Mouse (Mus musculus): ENCODE measurements around the gene Slc2a4. TPM values are rescaled to one million over a fixed set of nuclear protein-coding genes. Genes with fewer than 3 reads are reported as not detected.
A peak's percentile ranks its signal among the peaks of the same experiment; 100 is the strongest.

Gene Slc2a4
- 14.2 and 15.7 TPM in 2 replicates for polyA plus RNA-seq (2016; fragmentation: Nextera tagmentation; extraction: Ambion mirVana)

DNA sequence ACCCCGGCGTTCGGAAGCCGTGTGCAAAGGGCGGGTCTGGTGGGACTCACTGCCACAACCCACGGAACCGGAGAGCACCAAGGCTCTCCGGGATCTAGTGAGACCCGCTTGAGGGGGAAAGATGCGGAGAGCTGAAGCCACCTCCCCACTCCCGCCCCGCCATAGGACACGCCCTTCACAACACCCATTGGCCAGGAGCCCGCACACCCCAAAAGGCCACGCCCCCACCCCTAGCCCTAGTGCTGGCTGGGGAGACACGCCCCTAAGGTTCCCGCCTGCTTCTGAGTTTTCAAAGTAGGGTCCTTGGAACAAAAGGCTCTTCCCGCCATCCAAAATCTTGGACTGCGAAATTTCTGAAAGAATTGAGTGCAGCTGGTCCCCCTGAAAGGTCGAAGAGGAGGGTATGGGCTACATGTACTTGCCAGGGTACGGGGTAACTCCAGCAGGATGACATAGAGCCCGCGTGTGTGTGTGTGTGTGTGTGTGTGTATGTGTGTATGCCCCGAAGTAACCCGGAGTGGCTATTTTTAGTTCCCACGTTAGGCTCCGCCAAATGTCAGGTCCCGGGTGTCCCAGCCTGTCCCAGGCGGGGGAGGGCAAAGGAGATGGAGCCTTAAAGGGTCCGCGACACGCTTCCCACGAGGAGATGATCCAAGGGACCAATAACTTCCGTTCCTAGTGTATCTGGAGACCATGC lies at the start of gene Slc2a4:
Gene Slc2a4, minus strand, starts transcription at position 123 of the 697 bp plus-strand sequence.
- peak; percentile 98 for DNase-seq (ENCODE audit: extremely low spot score, low spot score)
- Histone ChIP-seq H3K27ac (peak within 1 kb of the TSS; percentile 96), H3K4me1 (peaks cover 40% of the 10 kb centered on the region), H3K27me3 (ENCODE audit: poor library complexity, severe bottlenecking) (0 out of 2 replicates have a peak, but pooled peaks cover 8% of the 10 kb centered on the region), H3K4me3 (peak within 1 kb of the TSS; percentile 60), H3K36me3 (replicated peaks) (peaks cover 32% of the 10 kb centered on the region), H3K9me3 (no peaks in the 10 kb centered on the region)
- WGBS = under 1% methylated on average over 34 of the region's 34 CpGs

DNA sequence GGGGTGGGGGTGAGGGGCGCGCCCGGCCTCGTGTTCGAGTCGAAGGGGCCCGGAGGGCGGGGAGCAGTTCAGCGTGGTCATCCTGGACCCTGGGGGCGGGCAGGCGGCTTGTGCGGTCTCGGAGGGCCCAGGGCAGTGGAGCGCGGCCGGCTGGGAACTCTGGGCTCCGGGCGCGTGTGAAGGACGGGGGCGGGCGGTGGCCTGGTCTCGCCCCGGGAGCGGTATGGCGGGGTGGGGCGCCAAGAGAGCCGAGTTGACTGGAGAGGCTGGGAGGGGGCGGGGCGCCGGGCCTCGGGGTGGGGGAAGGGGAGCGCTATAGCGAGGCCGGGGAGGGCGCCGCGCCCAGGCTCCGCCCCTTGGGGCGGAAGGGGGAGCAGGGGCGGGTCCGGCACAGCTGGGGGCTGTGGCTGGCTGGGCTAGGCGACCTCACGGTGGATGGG lies 49.1 kb upstream of the Slc2a4 start:
- peaks cover 55% of the 10 kb centered on the region for H3K4me1 ChIP-seq
- peak; percentile 90 for DNase-seq (ENCODE audit: extremely low spot score, low spot score)
- no peaks in the 10 kb centered on the region for H3K27me3 ChIP-seq (ENCODE audit: poor library complexity, severe bottlenecking)
- H3K36me3 ChIP-seq (replicated peaks) = peaks cover 52% of the 10 kb centered on the region
- H3K4me3 ChIP-seq = peak overlapping the region; percentile 76
- peak overlapping the region; percentile 99 for H3K27ac ChIP-seq
- under 1% methylated on average over 42 of the region's 44 CpGs for WGBS
- H3K9me3 ChIP-seq = no peaks in the 10 kb centered on the region

DNA sequence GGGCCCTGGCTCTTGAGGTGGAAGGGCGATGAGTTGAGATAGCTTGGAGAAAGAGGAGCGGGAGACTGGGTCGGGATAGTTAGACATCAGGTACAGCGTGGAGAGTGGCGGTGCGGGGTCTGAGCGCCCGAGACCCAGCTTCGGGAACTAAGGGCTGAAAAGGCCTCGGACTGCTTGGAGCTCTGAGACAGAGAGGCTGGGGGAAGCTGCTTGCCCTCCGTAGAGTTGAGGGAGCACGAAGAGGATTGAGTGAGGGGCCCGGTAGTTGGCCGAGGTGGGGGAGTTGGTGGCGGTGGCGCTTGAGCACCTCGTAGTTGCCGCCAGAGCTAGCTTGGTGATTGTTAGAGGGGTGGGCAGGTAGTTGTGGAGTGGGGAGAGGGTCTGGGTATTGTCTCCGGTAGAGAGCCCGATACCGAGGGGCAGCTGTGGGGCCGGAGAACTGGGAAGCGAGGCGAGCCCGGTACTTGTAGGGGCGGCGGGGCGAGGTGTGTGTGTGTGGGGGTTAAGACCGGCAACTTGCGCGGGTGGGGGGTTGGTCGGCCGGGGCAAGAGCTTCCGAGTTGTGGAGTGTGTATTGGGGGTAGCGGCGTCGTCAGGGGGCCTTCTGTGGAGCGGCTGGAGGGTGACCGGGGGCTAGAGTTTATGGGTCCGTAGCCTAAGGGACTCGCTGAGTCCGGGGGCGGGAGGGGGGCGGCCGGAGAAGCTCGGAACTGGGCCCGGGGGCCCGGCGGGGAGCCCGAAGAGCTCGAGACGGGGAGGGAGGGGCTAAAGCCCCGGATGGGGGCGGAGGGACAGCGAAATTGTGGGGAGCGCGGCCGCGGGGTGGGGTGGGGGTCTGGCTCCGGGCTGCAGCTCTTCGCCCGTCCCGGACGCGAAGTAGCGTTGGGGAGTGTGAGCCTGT lies 48.4 kb upstream of the Slc2a4 start:
- 2% methylated on average over 66 of the region's 66 CpGs for WGBS
- H3K9me3 ChIP-seq = no peaks in the 10 kb centered on the region
- H3K27me3 ChIP-seq (ENCODE audit: poor library complexity, severe bottlenecking) = no peaks in the 10 kb centered on the region
- peak; percentile 62 for DNase-seq (ENCODE audit: extremely low spot score, low spot score)
- H3K4me3 ChIP-seq = peak overlapping the region; percentile 76
- H3K4me1 ChIP-seq = peaks cover 49% of the 10 kb centered on the region
- H3K36me3 ChIP-seq (replicated peaks) = peaks cover 48% of the 10 kb centered on the region
- peak overlapping the region; percentile 99 for H3K27ac ChIP-seq

DNA sequence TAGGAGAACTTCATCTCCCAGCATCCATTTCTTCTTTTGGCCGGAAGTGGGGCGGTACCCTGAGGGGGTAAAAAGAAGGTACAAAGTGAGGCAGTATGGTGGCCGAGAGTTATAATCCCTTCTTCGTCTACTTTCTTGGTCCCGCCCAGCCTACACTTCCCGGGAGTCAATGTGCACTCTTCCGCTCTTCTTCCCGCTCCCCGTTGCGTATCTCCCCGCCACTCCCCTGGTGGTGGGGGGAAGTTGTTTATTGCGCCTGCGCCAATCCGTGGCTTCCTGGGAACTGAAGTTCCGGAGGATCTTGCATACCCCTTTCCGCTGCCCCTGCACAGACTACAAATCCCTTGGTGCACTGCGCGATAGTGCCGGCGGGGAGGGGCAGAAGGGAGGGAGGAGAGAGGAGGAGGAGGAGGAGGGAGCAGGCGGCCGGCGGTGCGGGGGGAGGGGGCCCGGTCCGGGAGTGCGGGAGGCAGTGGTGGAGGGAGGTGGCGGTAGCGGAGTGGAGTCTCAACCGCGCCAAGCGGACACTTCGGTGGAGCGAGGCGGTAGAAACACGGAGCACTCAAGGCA lies 47.5 kb upstream of the Slc2a4 start, which contains the start of gene Phf23:
Gene Phf23, plus strand, starts transcription at position 387 of the 570 bp plus-strand sequence.
- Histone ChIP-seq H3K27ac (peak within 1 kb of the TSS; percentile 99), H3K4me1 (peaks cover 47% of the 10 kb centered on the region), H3K9me3 (no peaks in the 10 kb centered on the region), H3K27me3 (ENCODE audit: poor library complexity, severe bottlenecking) (no peaks in the 10 kb centered on the region), H3K4me3 (peak within 1 kb of the TSS; percentile 76), H3K36me3 (replicated peaks) (peaks cover 48% of the 10 kb centered on the region)
- DNase-seq (ENCODE audit: extremely low spot score, low spot score) = peak; percentile 99
- WGBS = under 1% methylated on average over 36 of the region's 36 CpGs

- WGBS = 88% methylated on average over 11 of the region's 11 CpGs
- Histone ChIP-seq H3K4me3 (peak overlapping the region; percentile 76), H3K4me1 (peaks cover 47% of the 10 kb centered on the region), H3K9me3 (no peaks in the 10 kb centered on the region), H3K27me3 (ENCODE audit: poor library complexity, severe bottlenecking) (no peaks in the 10 kb centered on the region), H3K27ac (no peak overlapping the region), H3K36me3 (replicated peaks) (peaks cover 48% of the 10 kb centered on the region)
- DNase-seq (ENCODE audit: extremely low spot score, low spot score) = no peak
Observed at GRCm38 (mm10) chr11:69994401-69995090, 46.6 kb upstream of the Slc2a4 start.

GRCm38 (mm10) chr11:69992932-69993331 lies 44.9 kb upstream of the Slc2a4 start:
- WGBS = 89% methylated on average over 3 of the region's 3 CpGs
- Histone ChIP-seq H3K4me1 (peaks cover 36% of the 10 kb centered on the region), H3K4me3 (peak overlapping the region; percentile 85; the same call in 1 of the 2 replicates), H3K27ac (no peak overlapping the region), H3K27me3 (ENCODE audit: poor library complexity, severe bottlenecking) (no peaks in the 10 kb centered on the region), H3K36me3 (replicated peaks) (peaks cover 48% of the 10 kb centered on the region), H3K9me3 (no peaks in the 10 kb centered on the region)
- no peak for DNase-seq (ENCODE audit: extremely low spot score, low spot score)

DNA sequence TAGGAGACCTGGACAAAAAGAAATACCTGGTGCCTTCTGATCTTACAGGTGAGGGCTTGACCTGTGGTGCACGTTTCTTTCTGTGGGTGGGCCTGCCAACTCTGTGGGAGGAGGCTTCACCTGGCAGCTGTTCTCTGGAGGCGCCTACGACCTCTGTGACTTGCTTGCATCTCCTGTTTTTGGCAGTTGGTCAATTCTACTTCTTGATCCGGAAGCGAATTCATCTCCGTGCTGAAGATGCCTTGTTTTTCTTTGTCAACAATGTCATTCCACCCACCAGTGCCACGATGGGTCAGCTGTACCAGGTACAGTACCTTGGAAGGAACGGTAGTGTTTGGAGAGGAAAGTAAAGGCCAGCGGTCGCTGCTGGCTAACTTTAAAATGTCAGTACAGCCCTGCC lies 44.4 kb upstream of the Slc2a4 start:
- Histone ChIP-seq H3K4me1 (peaks cover 30% of the 10 kb centered on the region), H3K9me3 (no peaks in the 10 kb centered on the region), H3K4me3 (peak overlapping the region; percentile 85), H3K36me3 (replicated peaks) (peaks cover 49% of the 10 kb centered on the region), H3K27me3 (ENCODE audit: poor library complexity, severe bottlenecking) (no peaks in the 10 kb centered on the region), H3K27ac (no peak overlapping the region)
- WGBS = 84% methylated on average over 10 of the region's 10 CpGs
- no peak for DNase-seq (ENCODE audit: extremely low spot score, low spot score)

GRCm38 (mm10) chr11:69991711-69992110 lies 43.7 kb upstream of the Slc2a4 start:
- peak overlapping the region; percentile 93 for H3K27ac ChIP-seq
- no peak for DNase-seq (ENCODE audit: extremely low spot score, low spot score)
- H3K36me3 ChIP-seq (replicated peaks) = peaks cover 56% of the 10 kb centered on the region
- H3K9me3 ChIP-seq = no peaks in the 10 kb centered on the region
- WGBS = under 1% methylated on average over 15 of the region's 15 CpGs
- no peaks in the 10 kb centered on the region for H3K27me3 ChIP-seq (ENCODE audit: poor library complexity, severe bottlenecking)
- H3K4me3 ChIP-seq = peak overlapping the region; percentile 85
- peaks cover 27% of the 10 kb centered on the region for H3K4me1 ChIP-seq

DNA sequence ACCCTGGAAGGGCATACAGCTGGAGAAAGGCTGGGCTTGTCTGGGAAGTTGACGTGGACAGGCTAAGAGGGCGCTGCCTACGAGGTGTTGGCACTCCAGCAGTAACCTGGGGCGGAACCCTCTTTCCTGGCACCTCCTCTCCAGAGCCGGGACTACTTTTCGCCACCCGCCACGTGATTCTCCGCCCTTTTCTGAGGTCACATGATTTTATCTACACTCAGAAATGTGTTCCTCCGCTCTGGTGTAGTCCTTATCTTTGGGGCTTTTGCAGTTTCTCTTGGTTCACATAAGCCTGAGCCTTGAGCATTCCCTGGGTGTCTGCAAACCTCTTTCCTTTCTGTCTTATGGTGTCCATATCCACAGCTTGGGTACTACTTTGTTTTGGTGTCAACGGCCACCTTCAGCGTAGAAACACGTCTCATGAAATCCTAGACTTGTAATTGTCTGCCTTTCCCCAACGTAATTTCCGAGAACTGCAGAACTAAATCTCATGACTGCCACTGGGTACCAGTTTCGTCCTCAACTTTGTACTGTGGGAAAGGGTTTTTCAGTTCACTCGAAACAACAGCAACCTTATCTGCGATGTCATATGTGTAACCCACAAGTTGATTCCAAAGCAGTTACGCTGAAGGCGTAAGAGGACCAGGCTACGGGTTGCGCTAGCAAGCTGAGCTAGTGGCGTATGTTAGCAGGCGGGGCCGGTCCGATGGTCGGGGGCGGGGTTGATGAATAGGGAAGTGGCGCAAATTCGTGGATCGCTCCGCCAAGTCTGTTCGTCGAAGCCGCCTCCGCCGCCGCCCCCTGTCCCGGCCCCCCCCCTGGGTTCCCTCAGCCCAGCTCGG lies 43.1 kb upstream of the Slc2a4 start, which contains the start of gene Gabarap:
Gene Gabarap, plus strand, starts transcription at position 294 of the 842 bp plus-strand sequence.
- H3K36me3 ChIP-seq (replicated peaks) = peaks cover 62% of the 10 kb centered on the region

GRCm38 (mm10) chr11:69989949-69990348 lies 42.0 kb upstream of the Slc2a4 start:
- H3K4me1 ChIP-seq = peaks cover 25% of the 10 kb centered on the region
- H3K36me3 ChIP-seq (replicated peaks) = peaks cover 72% of the 10 kb centered on the region
- peak overlapping the region; percentile 85; the same call in 1 of the 2 replicates for H3K4me3 ChIP-seq
- H3K9me3 ChIP-seq = no peaks in the 10 kb centered on the region
- H3K27me3 ChIP-seq (ENCODE audit: poor library complexity, severe bottlenecking) = no peaks in the 10 kb centered on the region
- DNase-seq (ENCODE audit: extremely low spot score, low spot score) = no peak
- no peak overlapping the region; the same call in 1 of the 2 replicates for H3K27ac ChIP-seq
- 93% methylated on average over 8 of the region's 8 CpGs for WGBS

More for the DNA sequence above, 43.1 kb upstream of the Slc2a4 start, which contains the start of gene Gabarap:
- peak within 1 kb of the TSS; percentile 85 for H3K4me3 ChIP-seq
- peak within 1 kb of the TSS; percentile 93 for H3K27ac ChIP-seq
- under 1% methylated on average over 40 of the region's 40 CpGs for WGBS
- H3K4me1 ChIP-seq = peaks cover 27% of the 10 kb centered on the region
- peak; percentile 95 for DNase-seq (ENCODE audit: extremely low spot score, low spot score)
- H3K27me3 ChIP-seq (ENCODE audit: poor library complexity, severe bottlenecking) = no peaks in the 10 kb centered on the region
- H3K9me3 ChIP-seq = no peaks in the 10 kb centered on the region

DNA sequence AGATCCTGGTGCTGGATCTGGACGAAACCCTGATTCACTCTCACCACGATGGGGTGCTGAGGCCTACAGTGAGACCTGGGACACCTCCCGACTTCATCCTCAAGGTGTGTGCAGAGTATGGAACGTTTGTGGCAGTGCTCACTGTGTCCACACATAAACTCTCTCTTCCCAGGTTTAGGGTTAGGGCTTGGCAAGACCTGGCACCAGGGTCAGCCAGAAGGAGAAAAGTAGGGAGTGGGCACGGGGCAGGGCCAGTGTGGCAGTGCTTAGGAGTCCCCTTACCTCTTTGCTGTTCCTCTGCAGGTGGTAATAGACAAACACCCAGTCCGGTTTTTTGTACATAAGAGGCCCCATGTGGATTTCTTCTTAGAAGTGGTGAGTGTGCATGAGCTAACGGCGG lies 36.4 kb upstream of the Slc2a4 start:
- Histone ChIP-seq H3K4me3 (no peak overlapping the region), H3K9me3 (no peaks in the 10 kb centered on the region), H3K4me1 (peaks cover 29% of the 10 kb centered on the region), H3K27ac (no peak overlapping the region), H3K36me3 (replicated peaks) (peaks cover 69% of the 10 kb centered on the region), H3K27me3 (ENCODE audit: poor library complexity, severe bottlenecking) (no peaks in the 10 kb centered on the region)
- DNase-seq (ENCODE audit: extremely low spot score, low spot score) = no peak
- 93% methylated on average over 8 of the region's 8 CpGs for WGBS

All from forebrain, embryonic 10.5 days (tissue).